Mouse (Mus musculus): ENCODE measurements around the gene Zglp1. TPM values are rescaled to one million over a fixed set of nuclear protein-coding genes. Genes with fewer than 3 reads are reported as not detected.

The Zglp1 gene
- polyA plus RNA-seq, 1 experiment, result 0.26 TPM

GRCm38 (mm10) chr9:21014691-21015570 lies 52.0 kb downstream of the Zglp1 start:
- Histone ChIP-seq H3ac (ENCODE audit: control insufficient read depth, insufficient read length) (no peak overlapping the region), H3K36me3 (ENCODE audit: control insufficient read depth, insufficient read depth) (no peaks in the 10 kb centered on the region), H3K27me3 (ENCODE audit: control insufficient read depth, insufficient read depth, insufficient read length) (peaks cover 33% of the 10 kb centered on the region), H3K4me2 (ENCODE audit: low read depth) (no peak overlapping the region), H3K4me3 (no peak overlapping the region), H3K79me2 (ENCODE audit: control insufficient read depth, insufficient read depth) (no peaks in the 10 kb centered on the region)
- no peak for TF ChIP-seq POLR2AphosphoS2 (IDR thresholded peaks at IDR 0.05; ENCODE audit: insufficient read length, low read depth)
- no peak for TF ChIP-seq TCF12 (IDR thresholded peaks at IDR 0.05; ENCODE audit: insufficient read depth, poor library complexity, severe bottlenecking)
- TF ChIP-seq MYOD1 (IDR thresholded peaks at IDR 0.05; ENCODE audit: control insufficient read depth in 1 of 3, insufficient read length in 2 of 3, low read depth in 2 of 3), result no peak
- no peak for TF ChIP-seq SRF (IDR thresholded peaks at IDR 0.05; ENCODE audit: control insufficient read depth, insufficient read length, low read depth)
- TF ChIP-seq TCF3 (IDR thresholded peaks at IDR 0.05; ENCODE audit: insufficient read length, low read depth), result no peak
- no peak for TF ChIP-seq CEBPB (IDR thresholded peaks at IDR 0.05; ENCODE audit: insufficient read depth, poor library complexity, severe bottlenecking)
- TF ChIP-seq E2F4 (IDR thresholded peaks at IDR 0.05; ENCODE audit: insufficient read depth), result no peak
- TF ChIP-seq MAX (IDR thresholded peaks at IDR 0.05; ENCODE audit: low read depth), result no peak
- TF ChIP-seq REST (IDR thresholded peaks at IDR 0.05; ENCODE audit: insufficient read depth, insufficient read length), result no peak
- no peak for TF ChIP-seq POLR2A (IDR thresholded peaks at IDR 0.05; ENCODE audit: insufficient read length, low read depth)
- TF ChIP-seq MYOG (IDR thresholded peaks at IDR 0.05; ENCODE audit: control insufficient read depth in 1 of 3, insufficient read depth in 1 of 3, insufficient read length in 2 of 3, low read depth in 2 of 3), result no peak
- TF ChIP-seq USF1 (IDR thresholded peaks at IDR 0.05; ENCODE audit: low read depth), result no peak

Other genes with a start within 250 kb of the Zglp1 start
- gene Rdh8, start 248.6 kb downstream of the Zglp1 start, polyA plus RNA-seq (2012; fragmentation: generic; extraction: Trizol), result not detected
- 4.6 TPM for gene A230050P20Rik, start 198.5 kb downstream of the Zglp1 start, polyA plus RNA-seq (2012; fragmentation: generic; extraction: Trizol)
- gene Angptl6, start 187.4 kb downstream of the Zglp1 start, polyA plus RNA-seq (2012; fragmentation: generic; extraction: Trizol), result 12.6 TPM
- 44.3 TPM for gene Ppan, start 178.9 kb downstream of the Zglp1 start, polyA plus RNA-seq (2012; fragmentation: generic; extraction: Trizol)
- gene Eif3g, start 168.5 kb downstream of the Zglp1 start, polyA plus RNA-seq (2012; fragmentation: generic; extraction: Trizol), result 202 TPM
- 22.1 TPM for gene Dnmt1, start 107.2 kb downstream of the Zglp1 start, polyA plus RNA-seq (2012; fragmentation: generic; extraction: Trizol)
- gene S1pr2, start 90.3 kb downstream of the Zglp1 start, polyA plus RNA-seq (2012; fragmentation: generic; extraction: Trizol), result 5.5 TPM
- 110 TPM for gene Mrpl4, start 64.4 kb downstream of the Zglp1 start, polyA plus RNA-seq (2012; fragmentation: generic; extraction: Trizol)
- 0.06 TPM for gene Icam1, start 51.1 kb downstream of the Zglp1 start, polyA plus RNA-seq (2012; fragmentation: generic; extraction: Trizol)
- gene Icam4, start 37.7 kb downstream of the Zglp1 start, polyA plus RNA-seq (2012; fragmentation: generic; extraction: Trizol), result 0.73 TPM
- 0.25 TPM for gene Icam5, start 35.0 kb downstream of the Zglp1 start, polyA plus RNA-seq (2012; fragmentation: generic; extraction: Trizol)
- 0.42 TPM for gene Gm49373, start 6.0 kb upstream of the Zglp1 start, polyA plus RNA-seq (2012; fragmentation: generic; extraction: Trizol)
- gene Fdx1l, start 6.5 kb upstream of the Zglp1 start, polyA plus RNA-seq (2012; fragmentation: generic; extraction: Trizol), result 75.0 TPM
- 2.2 TPM for gene Gm38431, start 24.9 kb upstream of the Zglp1 start, polyA plus RNA-seq (2012; fragmentation: generic; extraction: Trizol)
- gene Raver1, start 24.9 kb upstream of the Zglp1 start, polyA plus RNA-seq (2012; fragmentation: generic; extraction: Trizol), result 24.6 TPM
- 11.4 TPM for gene Tyk2, start 64.2 kb upstream of the Zglp1 start, polyA plus RNA-seq (2012; fragmentation: generic; extraction: Trizol)
- 288 TPM for gene Cdc37, start 82.9 kb upstream of the Zglp1 start, polyA plus RNA-seq (2012; fragmentation: generic; extraction: Trizol)
- 3.6 TPM for gene Pde4a, start 98.6 kb upstream of the Zglp1 start, polyA plus RNA-seq (2012; fragmentation: generic; extraction: Trizol)
- gene Keap1, start 172.3 kb upstream of the Zglp1 start, polyA plus RNA-seq (2012; fragmentation: generic; extraction: Trizol), result 34.1 TPM
- gene S1pr5, start 181.3 kb upstream of the Zglp1 start, polyA plus RNA-seq (2012; fragmentation: generic; extraction: Trizol), result 0.22 TPM
- 39.8 TPM for gene Atg4d, start 198.2 kb upstream of the Zglp1 start, polyA plus RNA-seq (2012; fragmentation: generic; extraction: Trizol)
- gene Kri1, start 220.9 kb upstream of the Zglp1 start, polyA plus RNA-seq (2012; fragmentation: generic; extraction: Trizol), result 31.4 TPM
- 53.2 TPM for gene Cdkn2d, start 224.3 kb upstream of the Zglp1 start, polyA plus RNA-seq (2012; fragmentation: generic; extraction: Trizol)
- gene Ap1m2, start 245.2 kb upstream of the Zglp1 start, polyA plus RNA-seq (2012; fragmentation: generic; extraction: Trizol), result not detected

Data from myocyte (in vitro differentiated cells).